Mouse (Mus musculus): Measurements from ENCODE around the gene Gm43720. TPM values are rescaled to one million over a fixed set of nuclear protein-coding genes. Genes with fewer than 3 reads are reported as not detected.
"Not testable (repeated sequence)": the region's sequence is repeated elsewhere in the genome, so short reads cannot be mapped to it uniquely, and the experiment has no call there.

The Gm43720 gene
- total RNA-seq, 2 experiments from 2014 or later = not detected

DNA sequence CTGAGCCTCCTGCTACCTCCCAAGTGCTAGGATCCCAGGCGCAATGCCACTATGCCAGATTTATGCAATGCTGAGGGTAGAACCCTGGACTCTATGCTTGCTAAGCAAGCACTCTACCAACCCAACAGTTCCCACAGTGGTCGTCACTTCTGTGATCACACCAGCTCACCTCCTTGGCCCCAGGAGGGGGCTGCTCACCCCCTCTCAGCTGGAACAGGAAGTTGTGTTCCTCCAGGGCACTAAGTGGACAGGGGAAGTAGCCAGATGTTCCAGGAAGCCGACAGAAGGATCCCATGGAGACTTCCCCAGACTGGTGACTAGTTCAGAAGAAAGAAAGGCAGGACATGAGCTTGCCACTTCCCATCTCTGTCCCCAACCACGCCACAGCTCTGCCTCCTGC is 17.8 kb downstream of the Gm43720 start:
- DNase-seq = peak in 1 of 2 experiments; percentile 51

DNA sequence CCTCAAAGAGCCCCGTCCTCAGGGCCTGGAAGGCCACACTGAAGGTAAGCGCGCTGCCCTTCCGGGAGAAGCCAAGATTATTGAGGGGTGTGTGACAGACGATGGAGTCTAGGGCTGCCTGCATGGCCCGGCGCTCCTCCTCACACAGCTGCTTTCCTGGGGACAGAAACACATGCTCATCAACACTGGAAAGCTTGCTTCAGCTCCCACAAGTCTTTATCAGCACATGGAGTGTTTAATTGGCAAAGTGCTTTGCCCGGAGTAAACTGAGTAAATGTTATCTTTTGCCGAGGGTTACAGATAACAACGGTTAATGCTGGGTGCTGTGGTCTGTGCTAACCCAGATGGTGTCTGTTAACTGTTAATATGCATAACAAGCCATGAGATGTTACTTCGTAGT is 18.9 kb downstream of the Gm43720 start:
- no peak for DNase-seq

DNA sequence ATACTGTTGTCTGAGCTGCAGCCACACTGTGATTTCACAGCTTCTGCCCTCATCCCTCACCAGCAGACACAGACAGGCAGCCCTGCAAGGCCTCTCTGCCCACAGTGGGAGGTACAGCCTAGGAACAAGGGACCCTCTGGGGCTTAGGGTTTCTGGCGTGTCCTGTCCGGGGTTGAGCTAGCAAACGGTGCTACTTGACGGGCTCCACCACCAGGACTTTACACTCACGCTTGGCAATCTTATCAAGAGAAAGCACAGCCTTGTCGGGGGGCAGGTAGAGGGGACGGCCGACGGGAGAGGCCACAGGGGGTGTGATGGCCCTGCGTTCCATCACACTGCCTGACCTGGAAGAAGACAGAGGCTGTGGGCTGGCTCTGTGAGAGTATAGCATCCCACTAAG is 19.7 kb downstream of the Gm43720 start:
- DNase-seq = no peak

DNA sequence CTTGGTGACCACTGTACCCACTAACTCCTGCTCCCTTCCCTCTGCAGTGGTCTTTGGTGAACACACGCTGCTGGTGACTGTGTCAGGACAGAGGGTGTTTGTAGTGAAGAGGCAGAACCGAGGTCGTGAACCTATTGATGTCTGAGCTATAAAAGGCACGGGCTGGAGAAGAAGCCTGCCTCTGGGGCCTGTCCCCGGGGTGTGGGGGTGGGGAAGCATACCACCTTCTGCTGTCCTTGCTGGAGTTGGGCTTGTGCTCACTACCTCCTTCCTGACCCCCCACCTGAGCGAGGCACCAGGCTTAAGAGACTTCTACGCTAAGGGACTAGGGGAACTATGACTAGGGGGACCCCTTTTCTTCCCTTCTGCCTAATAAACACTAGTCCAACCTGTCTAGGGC is 20.8 kb downstream of the Gm43720 start:
- DNase-seq = no peak

DNA sequence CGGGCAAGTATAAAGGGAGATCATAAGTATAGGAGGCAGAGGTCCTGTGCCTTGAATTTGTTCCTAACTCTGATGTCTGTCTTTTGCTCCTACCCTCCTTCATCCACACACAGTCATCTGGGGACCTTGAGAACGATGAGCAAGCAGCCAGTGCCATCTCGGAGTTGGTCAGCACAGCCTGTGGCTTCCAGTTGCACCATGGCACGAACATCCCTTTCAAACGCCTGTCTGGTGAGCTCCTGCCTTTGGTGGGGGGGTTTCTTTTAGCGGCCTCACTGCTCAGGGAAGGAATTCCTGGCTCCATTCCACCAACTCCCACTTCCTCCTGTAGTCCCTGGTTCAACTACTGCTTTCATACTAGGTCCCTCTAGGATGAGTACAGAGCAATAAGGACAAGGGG is 21.2 kb downstream of the Gm43720 start:
- no peak for DNase-seq

DNA sequence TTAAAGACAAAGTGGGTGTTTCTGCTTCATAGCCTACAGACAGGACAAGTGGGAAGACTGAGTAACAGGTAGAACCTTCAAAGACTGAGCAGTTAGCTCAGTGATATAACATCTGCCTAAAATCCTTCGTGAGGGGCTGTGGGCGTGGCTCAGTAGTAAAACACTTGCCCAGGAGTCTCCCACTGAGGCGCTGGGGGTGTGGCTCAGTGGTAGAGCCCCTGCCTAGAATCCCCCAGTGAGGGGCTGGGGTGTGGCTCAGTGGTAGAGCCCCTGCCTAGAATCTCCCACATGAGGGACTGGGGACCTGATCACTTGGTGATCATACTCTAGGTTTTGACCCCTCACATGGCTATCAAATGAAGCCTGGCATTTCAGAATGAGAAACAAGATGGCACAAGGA is 21.7 kb downstream of the Gm43720 start:
- DNase-seq = no peak

DNA sequence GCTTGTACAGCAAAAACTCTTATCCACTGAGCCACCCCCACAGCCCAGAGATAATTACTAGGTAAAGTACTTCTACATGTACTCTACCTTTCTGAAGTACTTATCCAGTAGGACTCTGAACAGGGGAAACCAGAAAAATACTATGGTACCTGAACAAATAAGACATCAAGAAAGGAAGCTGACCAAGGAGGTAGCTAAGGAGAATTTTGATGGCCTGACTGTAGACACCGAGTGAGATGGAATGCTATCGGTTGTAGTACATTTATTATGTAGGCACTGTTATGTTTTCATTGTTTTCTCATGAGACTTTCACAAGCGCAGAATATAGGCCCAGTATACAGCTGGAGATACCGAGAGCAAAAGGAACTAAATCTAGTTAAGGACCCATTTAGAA is 22.2 kb downstream of the Gm43720 start:
- DNase-seq = no peak

DNA sequence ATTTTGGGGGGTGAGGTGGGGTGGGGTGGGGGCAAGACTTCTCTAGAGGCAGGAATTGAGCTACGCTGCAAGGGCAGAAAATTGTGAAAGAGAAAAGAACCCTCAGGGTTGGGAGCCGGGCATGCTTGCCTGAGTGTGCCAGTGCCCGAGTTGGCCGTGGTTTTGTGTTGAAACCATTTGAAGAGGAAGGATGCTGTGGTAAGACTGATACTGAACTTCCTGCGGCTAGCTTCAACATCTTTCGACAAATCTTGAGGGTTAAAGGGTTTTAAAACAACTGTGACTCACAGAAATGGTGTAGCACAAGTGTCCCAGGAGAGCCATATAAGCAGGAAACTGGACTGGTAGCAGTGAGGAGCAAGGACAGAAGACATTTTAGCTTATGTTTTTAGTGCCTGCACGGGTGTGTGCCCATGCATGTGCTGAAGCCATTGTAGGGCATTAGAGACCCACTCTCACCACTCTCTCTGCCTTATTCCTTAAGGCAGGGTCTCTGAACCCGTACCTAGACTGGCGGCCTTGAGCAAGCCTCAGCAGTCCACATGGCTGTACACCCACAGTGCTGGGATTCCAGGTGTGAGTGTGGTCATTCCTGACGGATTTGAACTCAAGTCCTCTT is 22.7 kb downstream of the Gm43720 start:
- DNase-seq = peak in 1 of 2 experiments; percentile 47

DNA sequence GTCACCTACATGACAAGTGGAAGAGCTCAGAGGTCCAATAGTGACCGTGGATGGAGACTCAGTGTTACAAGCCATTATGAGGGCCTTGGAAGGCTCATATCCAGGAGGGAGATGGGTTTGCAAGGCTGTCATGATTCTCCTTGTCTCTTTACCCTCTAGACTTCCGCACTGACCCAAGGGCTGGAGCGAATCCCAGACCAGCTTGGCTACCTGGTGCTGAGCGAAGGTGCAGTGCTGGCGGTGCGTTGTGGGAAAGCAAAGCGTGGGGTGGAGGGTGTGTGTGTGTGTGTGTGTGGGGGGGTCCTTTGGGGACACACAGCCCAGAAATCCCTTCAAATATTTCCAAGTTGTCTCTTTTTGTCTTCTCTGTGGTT is 23.7 kb downstream of the Gm43720 start:
- DNase-seq = no peak

DNA sequence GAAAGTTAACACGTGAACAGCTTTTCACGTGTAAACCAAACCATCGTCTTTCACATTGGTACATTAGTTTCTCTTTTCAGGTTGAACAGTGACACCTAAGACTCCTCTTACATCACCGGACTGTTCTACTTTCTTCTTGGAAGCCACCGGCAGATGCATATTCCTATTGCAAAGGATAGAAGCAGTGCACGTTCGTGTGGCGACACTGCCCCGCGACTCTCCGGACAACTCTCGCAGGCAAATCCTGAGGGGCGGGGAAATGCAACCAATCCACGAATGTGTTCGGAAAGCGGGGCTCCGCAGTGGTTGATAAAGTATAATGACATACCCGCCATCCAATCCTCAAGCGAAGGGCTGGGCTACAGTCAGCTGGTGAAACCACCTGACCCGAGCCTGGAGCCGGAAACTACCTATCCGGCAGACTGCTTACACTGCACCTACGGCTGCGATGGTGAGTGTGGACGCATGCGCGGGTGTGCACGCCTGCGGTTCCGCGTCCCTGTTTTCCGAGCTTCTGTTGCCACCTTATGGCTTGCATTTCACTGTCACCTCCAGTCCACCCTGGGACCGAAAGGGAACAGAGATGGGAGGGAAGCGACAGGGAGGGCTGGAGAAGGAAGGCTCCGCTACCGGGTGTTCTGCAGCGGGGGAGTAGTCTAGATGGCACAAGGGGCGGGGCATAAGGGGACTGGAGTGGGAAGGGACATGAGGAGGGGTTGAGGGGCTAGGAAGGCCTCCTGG is 24.2 kb downstream of the Gm43720 start, which contains the start of gene Lamtor4:
Lamtor4 (plus strand) TSS at position 130 of the 741 bp plus-strand sequence.
- DNase-seq = peak; percentile 96 to 98

DNA sequence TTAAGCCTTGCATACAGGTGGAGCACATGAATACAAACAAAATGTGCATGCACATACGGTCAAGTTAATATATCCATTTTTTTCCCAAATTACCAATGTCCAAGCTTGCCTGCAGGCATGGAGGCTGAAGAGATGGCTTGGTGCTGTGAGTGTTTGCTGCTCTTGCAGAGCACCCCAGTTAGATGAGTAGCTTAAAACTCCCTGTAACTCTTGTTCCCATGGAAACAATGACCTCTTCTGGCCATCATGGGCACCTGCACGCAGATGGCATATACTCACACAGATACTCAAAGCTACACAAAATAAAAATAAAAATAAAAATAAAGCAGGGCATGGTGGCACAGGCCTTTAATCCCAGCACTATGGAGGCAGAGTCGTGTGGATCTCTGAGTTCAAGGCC is 26.7 kb downstream of the Gm43720 start:
- no peak for DNase-seq

DNA sequence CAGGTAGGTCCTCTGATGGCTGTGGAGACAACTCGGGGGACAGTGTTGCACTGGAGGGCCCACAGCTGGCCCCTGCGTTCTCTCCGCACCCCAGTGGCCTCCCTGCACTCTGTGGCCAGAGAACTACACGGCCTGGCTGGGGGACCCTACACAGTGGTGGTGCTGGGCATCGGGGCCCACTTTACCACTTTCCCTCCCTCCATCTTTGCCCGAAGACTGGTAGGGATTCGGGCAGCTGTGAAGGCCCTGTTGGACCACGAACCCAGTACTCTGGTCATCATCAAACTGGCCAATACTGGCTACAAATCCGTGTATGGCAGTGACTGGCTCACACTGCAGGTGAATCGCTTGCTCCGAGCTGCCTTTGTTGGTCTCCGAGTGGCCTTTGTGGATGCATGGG is 28.6 kb downstream of the Gm43720 start:
- DNase-seq = no peak

DNA sequence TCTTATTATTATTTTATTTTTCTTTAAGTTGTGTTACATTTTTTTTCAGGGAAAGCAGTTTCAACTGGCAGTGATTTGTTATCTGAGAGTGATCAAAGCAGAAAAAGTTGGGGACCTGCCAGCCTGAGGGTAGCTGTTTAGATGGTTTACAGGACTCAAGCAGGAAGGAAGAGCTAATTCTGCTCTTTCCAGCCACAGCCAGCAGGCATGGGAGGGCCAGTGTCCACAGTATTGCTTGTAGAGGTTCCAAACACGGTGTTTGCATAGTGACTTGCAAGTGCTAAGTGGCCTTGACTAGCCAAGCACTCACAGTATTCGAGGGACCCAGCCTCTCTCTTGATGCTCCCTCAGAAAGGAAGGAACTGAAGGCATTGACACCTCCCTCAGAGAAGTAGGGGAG is 38.2 kb downstream of the Gm43720 start:
- DNase-seq = no peak

DNA sequence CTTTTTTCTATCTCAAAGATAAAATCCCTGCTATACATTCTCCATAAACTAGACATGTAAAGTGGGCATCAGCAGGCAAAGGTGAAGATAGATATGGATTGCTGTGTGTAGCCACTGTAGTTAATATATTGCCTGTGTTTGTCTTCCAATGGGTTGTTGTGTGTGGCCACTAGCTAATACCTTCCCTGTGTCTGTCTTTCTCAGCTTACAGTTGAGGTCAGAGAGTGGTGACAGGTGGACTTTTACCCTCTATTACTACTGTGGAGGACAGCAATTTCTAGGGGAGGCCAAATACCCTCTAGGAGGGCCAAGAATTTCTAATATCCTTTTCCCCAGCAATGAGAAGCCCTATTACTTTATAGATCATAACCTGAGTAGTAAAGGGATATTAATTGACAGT is 45.5 kb downstream of the Gm43720 start:
- no peak for DNase-seq

DNA sequence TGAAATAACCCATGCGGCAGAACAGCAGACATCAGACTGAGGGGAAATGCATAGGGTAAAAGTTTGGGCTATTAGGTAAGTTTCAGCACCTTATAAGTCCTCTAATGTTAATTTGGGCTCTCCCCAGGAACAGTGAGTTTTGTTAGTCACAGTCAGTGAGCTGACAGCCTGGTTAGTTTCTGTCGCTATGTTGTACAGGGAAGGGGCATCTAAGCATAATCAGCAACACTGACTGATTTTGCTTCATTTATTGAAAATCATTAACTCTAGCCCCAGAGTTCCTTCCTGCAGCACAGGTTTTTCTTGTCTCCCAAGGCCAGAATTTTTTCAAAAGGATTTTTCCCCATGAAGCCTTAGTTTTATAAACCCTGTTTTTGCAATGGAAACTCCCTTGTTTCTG is 46.0 kb downstream of the Gm43720 start:
- DNase-seq = no peak

DNA sequence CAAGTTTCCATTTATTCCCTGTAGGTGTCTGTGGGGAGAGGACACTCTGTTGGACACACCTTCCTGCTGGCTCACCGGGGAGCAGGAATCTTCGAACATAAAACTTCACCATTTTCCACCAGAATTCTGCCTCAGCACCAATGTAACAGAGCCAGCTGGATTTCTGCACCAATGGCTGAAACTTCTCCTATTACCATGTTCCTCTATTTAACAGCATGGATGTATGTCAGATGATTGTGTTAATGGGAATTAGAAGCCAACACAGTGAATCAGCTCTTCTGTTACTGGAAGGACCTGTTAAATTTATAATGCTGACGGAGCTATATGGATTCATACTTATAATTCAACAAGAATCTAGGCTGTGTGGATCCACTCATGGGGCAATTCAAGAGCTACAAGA is 50.2 kb downstream of the Gm43720 start:
- DNase-seq = peak in 1 of 2 experiments; percentile 12

DNA sequence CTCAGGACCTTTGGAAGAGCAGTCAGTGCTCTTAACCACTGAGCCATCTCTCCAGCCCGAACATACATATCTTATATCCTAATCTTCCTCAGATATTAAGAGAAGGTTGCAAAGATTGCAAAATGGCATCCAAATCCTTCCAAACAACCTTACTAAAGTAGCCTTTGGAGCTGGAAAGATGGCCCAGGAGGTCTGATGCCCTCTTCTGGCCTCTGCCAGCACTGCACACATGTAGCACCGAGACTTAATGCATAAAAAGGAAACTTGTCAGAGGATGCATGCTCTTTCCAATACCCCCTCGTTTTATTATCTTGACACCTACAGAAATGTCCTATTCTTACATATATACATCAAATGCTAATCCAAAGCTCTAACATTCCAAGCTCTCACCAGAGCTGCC is 51.7 kb downstream of the Gm43720 start:
- peak; percentile 16 to 43 for DNase-seq

DNA sequence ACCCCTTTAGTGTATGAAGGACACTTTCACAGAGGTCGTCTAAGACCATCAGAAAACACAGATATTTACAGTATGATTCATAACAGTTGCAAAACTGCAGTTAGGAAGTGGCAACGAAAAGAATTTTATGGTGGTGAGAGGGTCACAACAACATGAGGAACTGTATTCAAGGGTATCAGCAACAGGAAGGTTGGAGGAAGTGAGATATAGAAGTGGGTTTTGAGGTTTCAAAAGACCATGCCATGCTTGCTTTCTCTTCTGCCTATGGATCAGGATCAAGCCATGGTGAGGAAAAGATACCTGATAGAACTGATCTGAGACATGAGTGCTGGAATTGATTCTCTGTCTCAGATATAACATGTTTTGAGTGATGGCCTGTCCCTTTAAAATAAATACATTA is 52.4 kb downstream of the Gm43720 start:
- peak in 1 of 2 experiments; percentile 41 for DNase-seq

DNA sequence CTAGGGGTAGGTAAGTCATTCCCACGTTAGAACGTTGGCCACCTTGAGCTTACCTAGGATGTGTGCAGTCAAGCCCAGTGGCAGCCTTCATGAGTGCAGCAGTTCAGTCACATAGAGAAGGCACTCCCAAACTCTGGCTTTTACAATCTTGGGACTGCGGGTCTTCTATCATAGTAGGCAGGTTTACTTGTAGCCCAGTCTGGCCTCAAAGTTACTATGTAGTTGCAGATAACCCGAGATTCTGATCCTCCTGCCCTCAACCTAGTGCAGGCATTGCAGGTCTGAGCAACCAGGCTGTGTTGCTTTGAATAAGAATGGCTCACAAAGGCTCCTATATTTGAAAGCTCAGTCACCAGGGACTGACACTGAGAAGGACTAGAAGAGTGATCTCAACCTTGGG is 53.3 kb downstream of the Gm43720 start:
- no peak for DNase-seq

DNA sequence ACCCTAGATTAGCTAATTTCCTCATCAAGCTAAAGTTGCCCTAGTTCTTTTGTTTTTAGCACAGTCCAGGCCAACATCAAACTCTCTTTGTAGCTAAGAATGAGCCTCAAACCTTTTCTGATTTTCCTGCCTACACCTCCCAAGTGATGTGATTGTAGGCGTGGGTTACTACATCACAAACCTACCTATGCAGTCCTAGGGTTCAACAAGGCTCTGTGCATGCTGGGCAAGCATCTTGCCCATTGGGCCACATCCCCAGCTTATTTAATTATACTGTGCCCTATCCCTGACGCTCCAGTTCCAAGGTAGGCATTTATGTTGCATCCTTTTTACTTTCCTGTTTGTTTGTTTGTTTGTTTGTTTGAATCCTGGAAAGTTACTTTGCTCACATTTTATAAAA is 54.1 kb downstream of the Gm43720 start, which contains the start of gene Nxpe5:
Nxpe5 (plus strand) TSS at position 199 of the 400 bp plus-strand sequence.
- DNase-seq = no peak

DNA sequence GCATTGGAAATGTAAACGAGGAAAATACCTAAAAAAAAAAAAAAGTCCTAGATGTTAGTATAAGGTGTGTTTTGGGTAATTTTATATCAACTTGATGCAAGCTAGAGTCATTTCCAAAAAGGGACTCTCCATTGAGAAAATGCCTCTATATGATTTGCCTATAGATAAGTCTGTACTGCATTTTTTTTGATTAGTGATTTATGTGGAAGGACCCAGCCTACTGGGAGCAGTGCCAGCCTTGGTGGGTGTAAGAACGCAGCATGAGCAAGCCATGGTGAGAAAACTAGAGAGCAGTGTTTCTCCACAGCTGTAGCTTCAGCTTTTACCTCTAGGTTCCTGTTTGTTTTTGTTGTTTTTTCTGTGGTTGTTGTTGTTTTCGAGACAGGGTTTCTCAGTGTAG is 56.5 kb downstream of the Gm43720 start:
- no peak for DNase-seq

DNA sequence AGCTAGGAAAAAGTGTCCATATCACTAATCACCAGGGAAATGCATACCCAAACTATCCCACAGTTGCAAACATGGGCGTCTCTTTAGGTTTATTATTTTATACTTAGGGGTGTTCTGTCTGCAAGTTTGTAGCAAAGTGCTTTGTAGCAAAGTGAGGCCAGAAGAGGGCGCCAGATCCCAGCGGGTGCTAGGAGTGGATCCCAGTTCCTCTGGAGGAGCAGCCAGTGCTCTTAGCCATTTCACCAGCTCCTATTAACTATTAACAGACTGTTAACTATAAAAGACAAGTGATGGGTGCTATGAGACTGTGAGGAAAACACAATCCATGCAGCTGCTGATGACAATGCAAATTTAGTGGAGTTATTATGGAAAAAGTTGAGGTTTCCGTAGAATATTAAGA is 57.6 kb downstream of the Gm43720 start:
- DNase-seq = peak; percentile 83 to 91

DNA sequence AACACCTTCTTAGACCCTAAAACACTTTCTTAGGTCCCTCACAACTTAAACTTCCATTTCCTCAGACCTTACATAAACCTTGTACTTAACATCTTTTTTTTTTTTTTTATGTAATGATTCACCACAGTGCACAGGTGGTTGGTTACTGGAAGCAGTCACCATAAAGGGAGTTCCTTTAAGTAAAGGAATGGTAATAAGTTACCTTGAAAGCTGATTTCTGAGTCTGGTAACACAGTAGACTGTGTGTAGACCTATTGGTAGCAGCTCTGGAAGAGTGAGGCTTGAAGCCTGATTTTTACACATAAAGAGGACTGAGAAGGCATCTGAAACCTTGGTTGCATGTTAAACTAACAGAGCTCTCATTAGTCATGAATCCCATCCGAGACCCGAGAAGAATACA is 59.9 kb downstream of the Gm43720 start:
- no peak for DNase-seq

DNA sequence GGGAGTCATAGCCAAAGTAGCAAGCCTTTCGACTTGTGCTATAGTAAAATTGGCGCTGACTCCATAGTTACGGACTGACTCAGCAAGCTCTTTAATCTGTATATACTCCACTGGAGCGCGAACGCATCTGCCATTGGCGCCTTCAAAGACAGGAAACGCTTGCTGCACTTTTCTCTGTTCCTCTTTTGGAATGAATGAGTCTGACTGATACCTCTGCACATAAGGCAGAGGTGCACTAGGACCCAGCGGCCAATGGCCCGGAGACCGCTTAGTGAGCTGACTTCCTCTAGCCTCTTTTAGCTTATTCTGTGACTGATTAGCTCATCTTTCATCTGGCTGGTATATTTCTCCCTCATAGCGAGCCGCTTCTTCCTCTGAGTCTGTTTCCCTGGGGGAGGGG is 63.1 kb downstream of the Gm43720 start:
- DNase-seq = not testable (repeated sequence)

Measured in heart, adult 18-20 months (tissue).